Mouse (Mus musculus): ENCODE data around the gene Fkbp7.

GRCm38 (mm10) chr2:76671641-76672040 is 1.3 kb downstream of the Fkbp7 start:
- no peak for TF ChIP-seq CTCF (IDR thresholded peaks at IDR 0.05; ENCODE audit: insufficient read depth, low read depth, low read length)
- no peak for TF ChIP-seq POLR2A (IDR thresholded peaks at IDR 0.05; ENCODE audit: insufficient read depth, low read depth, low read length)

Measured in olfactory bulb, adult 2 months (tissue).